Mouse (Mus musculus) ES-CJ7 (cell line): ENCODE data around the gene Mthfd1l.

ENCODE experiments used
- DNase-seq: peaks from one replicate; pipeline ENCODE4 v3.0.0; 2011; ENCODE audit warnings: low read depth, low spot score

The Mthfd1l gene

DNA sequence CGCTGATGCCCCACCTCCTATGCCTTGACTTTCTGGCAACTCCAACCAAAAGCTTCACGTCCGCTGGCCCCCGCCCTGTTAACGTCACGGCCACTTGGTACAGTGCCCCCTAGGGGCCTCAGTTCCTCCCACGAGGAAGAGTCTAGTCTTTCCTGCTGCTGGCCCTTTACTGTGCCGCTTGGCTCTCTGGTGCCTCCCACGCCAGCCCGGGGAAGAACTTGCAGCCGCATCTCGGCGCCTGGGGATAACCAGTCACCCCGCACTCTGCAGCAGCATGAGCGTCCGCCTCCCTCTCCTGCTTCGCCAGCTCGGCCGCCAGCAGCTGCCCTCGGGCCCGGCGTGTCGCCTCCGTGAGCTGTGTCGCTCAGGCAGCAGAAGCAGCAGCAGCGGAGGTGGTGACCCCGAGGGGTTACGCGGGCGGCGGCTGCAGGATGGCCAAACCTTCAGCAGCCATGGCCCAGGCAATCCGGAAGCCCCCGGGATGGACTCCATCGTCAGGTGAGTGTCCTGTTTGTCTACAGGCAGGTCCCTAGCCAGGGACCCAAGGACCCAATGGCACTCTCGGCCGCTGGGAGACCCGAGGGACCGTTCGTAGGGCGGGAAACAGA is at the start of gene Mthfd1l:
Gene Mthfd1l (plus strand): TSS at position 138 of the 608 bp plus-strand sequence.
- peak; percentile 92 for DNase-seq

DNA sequence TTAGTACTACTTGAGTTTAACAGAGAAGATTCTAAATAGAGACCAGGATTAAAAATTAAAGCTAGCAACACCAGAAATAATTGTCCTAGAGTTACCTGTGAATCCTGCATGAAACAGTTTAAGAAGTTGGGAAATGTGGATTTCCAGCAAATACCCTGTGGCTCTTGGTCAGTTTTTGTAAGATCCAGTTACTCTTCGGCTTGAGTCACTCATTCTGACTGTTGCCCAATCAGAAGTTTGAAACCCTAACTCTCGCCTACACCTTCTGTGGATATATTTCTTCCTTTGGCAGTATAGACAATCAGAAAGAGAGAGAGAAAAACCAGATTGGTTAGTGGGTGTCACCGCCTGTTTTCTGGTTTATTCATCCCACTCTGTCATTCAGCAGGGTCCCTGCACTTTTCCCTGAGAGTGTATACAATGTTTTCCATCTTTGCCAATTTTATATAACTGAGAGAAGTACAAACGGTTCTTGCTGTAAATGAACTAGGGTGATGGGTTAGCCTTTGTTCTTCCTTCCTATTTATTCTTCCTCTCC is 44.8 kb upstream of the Mthfd1l start:
- no peak for DNase-seq

DNA sequence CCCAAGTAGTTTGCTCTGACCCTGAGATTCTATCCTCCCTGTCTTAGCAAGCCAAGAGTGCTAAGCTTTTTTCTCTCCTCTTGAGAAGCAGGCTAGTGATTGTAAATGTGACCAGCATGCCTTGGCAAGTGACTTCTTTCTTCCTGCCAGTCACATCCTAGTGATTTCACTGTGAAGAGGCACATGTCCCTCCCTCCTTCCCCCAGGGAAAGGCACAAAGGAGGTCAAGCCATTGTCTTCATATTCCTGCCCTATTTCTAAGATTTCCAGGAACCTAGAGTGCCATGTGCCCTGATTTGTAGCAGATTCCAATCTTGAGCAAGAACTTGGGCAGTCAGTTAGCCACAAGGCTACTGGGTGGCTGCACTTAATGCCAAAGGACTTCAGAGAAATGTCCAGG is 41.1 kb upstream of the Mthfd1l start:
- DNase-seq: no peak

DNA sequence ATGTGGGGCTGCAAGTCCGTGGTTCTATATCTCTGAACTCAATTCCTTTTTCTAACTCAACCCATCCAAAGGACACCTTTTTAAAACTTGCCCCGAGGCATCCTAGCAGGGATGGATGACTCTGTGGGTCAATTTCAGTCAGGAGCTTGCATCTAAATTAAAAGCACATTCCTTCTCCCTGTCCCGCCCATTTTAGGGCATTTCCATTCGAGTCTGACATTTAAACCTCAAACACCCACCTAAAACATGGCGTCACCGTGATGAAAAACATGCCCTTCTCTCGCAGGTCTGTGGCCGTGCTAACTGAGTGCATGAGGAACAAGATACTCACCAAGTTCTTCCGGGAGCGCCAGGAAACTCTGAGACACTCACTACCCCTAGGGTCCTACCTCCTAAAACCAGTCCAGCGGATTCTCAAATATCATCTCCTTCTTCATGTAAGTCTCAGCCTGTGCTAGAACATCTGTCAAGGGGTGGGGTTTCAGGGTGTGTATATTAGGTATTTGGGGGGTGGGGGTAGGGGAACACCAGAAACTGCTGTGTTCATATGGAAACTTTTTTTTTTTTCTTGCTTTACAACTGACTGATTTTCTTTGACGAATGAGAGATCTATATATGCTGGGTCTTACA is 39.5 kb upstream of the Mthfd1l start:
- peak; percentile 47 for DNase-seq

DNA sequence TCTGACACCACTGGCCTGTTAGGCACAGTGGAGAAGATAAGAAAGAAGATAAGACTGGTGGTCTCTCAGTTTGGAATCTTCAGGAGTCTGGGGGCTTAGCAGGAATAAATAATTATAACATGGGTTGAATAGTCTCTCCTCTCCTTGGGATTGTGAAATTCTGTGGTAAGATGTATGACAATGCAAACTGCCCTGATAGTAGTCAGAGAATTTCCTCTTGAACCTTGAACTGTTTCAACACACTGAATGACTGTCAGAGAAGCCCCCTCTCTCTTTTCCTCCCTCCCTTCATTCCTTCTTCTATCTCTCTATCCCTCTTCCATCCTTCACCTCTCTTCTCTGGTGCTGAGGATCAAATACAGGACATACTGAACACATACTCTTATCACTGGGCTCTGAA is 36.1 kb upstream of the Mthfd1l start:
- no peak for DNase-seq

DNA sequence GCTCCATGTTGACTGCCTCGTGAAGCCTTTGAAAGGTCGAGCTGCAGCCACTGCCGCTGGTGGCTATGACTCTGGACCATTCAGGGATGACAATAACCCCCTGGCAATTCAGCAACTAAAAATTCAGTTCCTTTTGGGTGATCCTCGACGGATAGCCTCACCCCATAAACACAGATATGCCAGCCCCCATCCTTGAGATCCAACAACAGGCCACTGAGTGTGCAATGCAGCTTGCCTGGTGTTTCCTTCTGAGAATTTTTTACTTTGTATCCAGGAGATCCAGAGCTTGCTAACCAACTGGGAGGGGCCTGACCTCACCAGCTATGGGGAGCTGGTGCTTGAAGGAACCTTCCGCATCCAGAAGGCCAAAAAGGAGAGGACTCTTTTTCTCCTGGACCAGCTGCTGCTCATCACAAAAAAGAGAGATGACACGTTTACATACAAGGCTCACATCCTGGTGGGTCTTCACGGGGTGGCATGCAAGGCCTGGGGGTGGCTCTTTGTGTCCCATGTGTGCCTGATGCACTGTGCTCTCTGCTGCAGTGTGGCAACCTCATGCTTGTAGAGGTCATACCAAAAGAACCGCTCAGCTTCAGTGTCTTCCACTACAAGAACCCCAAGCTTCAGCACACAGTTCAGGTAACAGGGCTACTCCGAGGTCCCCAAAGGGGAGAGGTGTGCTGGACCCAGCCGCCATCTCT is 32.9 kb upstream of the Mthfd1l start:
- DNase-seq: peak; percentile 30

DNA sequence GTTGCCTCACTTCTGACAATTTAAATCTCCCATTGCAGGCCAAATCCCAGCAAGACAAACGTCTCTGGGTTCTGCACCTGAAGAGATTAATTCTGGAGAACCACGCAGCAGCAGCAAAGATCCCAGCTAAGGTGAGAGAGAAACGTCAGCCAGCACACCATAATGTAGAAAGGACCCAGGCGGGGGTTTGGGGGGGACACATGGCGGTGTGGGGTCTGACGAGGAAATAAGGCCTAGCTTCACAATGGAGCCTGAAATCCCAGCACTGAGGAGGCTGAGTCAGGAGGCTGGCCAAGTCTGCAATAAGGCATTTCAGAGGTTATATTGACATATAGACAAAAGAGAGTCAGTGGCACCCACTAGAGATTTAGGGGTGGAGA is 32.3 kb upstream of the Mthfd1l start:
- no peak for DNase-seq

DNA sequence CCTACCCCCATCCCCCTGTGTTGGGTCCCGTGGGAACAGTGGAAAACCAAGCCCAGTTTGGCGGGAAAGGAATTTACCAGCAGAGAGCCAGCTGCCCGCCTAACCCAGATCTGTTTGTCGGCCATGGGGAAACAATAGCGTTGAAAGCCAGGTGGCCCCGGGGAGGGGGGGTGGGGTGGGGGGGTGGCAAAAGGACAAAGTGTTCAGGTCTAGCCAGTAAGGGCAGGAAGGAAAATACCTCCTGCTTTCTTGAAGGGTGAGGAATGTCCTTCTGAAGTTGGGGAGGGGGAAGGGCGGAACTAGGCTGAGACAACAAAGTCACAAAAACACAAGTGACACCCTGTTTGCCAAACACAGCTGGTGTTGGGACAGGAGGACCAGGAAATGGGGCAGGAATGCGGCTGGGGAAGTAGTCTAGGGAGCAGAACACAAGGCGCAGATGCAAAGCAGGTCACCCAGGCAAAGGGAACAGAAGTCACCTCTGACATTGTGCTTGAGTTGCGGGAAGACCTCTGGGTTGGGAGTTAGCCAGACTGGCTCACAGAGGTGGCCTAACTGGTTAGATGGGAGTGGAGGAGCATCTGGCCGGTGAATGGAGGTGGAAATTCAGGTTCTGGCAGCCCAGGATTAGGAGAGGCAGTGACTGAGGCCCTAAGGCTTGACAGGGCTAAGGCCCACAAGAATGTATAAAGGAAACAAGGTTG is 31.7 kb upstream of the Mthfd1l start:
- DNase-seq: peak; percentile 87

DNA sequence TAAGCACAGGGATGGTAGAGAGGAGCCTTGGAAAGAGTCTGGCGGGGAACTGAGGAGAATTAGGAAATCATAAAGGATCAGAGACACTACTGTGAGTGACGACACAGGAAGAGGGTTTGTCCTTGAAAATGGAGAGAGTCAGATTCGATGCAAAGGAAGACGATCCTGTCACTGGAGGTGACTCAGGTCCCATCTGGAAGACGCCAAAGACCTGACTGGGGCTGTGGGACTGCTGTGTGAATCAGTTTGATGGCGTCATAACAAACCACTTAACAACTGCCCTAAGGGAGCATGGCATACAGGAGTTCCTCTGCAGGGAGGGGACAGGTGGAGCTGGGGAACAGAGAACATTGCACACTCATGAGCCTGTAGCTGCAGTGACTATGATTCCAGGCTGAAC is 30.6 kb upstream of the Mthfd1l start:
- DNase-seq: peak; percentile 24

DNA sequence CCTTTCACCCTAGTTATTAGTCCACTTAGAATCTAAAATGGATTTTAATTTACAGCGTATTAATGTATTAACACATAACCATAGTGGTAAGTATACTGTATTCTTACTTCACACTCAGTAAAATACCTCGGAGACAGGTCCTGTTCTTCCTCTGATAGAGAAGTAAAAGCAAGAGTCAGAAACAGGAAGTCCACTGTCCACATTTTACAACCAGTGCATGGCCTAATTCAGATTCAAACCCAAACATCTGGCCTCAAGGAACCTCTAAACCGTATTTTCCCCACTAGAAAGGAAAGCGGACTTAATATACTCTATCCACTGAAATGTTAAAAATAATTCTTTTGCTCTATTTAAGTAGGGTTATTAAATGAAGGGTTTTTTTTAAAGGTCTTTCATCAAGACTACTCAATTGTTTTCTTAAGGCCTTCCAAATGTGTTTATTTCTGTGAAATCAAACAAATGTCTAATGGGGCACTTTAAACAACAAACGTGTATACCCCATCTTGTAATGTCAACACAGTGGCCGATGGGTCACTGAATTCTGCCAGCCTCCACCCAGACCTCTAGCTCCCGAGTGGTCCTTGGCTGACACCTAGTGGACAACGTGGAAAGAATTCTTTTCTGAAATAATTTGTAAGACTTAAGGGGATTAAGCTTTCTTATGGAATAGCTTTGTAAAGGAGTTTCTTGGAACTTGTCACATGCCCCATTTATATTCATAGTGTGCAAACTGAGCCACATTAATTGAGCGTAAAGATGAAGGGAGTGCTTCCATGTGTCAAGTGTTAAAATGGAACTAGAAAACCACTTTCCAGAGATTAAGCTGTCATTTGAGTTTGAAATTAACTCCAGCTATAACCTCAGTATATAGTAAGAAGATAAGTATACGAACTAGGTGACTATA is 29.2 kb upstream of the Mthfd1l start:
- DNase-seq: peak; percentile 83

DNA sequence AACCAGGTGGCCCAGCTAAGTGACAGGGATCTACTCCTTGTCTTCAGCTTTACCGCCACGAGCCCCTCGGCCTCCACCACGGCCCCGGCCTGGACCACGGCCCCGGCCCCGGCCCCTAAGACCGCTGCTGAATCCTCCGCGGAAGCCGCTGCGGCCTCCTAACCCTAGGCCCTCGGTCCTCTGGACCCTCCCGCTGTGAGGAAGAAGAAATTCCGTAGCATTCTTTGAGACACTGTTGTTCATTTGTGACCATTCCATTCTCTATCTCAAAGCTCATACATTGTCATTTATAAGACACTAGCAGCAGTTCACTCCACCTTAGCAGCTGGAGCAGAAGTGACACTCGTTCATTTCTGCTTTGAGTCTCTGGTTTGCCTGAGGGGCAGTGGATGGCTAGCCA is 26.0 kb upstream of the Mthfd1l start:
- no peak for DNase-seq

DNA sequence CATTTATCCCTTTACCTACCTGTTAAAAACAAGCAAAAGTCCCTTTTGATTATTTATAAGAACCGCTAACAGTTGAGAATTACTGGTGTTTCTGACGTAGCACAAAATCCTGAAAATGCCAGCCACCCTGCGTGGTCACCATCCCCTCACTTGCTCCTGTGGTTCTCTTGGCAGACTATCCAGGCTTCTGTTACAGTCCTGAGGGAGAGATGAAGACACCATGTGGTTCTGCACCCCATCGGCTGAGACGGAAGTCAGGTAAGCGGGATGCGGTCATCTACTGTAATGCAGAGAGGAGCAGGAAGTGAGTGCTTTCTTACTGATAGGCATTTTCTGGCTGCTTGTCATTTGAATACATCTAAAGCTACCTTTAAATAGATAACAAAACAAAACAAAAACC is 25.6 kb upstream of the Mthfd1l start:
- no peak for DNase-seq

DNA sequence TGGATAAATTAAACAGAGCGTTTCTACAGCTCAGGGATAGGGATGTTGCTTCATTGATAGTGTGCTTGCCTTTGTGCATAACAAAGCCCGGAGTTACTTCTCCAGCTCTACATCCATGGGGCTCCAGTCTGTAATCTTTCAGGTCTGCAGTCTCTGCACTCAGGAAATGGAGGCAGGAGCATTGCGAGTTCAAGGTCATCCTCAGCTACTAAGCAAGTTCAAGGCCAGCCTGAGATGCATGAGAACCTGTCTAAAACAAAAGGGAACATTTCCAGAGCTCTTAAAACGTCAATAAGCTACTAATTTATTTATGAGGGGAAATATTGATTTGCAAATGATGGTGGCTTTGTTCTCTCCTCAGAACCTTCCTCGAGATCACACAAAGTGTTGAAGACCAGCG is 23.6 kb upstream of the Mthfd1l start:
- peak; percentile 86 for DNase-seq

DNA sequence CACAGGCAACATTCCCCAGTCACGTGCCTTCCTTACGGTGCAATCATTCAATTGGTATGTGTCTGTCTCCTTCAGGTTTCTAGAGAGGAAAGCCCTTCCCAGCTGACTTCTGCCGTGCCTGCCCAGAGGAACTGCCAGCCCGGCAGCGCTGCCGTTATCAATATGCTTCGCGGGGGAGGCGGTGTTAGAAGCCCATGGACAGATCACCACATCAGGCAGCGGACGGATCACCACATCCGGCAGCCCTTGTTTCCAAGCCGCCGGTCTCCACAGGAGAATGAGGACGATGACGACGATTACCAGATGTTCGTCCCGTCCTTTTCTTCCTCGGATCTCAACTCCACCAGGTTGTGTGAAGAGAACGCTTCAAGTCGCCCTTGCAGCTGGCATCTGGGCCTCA is 16.4 kb upstream of the Mthfd1l start:
- no peak for DNase-seq

DNA sequence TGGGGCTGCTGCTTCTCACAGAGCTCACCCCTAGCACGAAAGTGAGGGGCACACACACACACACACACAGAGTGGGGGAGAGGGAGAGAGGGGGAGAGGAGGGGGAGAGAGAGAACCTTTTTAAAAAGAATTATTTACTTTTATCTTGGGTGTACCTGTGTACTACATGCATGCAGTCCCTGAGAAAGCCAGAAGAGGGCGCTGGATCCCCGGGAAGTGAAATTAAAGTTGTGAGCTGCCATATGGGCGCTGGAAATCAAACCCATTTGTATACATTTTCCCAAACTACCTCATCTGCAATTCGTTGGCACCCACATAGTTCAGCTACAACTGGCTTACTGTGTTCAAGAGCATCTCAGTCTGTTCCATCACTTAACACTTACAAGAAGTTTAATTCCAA is 14.3 kb upstream of the Mthfd1l start:
- DNase-seq: peak; percentile 55

DNA sequence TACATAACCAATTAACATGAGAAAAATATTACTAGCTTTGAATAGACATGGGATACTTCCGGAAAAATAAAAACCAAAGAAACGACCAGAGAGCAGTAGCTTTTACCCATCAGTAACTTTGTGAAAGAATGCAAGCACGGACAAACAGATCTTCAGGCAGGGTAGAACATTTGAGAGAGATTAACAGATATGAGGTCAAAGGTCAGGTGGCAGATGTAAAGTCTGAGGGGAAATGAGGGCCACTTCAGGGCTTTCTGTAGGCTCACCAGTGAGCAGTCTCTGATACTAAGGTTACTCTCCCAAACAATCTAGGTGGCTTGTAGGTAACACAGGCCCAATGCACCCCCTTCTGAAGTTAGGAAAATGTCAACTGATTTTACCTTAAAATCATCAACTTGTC is 3.9 kb upstream of the Mthfd1l start:
- no peak for DNase-seq

DNA sequence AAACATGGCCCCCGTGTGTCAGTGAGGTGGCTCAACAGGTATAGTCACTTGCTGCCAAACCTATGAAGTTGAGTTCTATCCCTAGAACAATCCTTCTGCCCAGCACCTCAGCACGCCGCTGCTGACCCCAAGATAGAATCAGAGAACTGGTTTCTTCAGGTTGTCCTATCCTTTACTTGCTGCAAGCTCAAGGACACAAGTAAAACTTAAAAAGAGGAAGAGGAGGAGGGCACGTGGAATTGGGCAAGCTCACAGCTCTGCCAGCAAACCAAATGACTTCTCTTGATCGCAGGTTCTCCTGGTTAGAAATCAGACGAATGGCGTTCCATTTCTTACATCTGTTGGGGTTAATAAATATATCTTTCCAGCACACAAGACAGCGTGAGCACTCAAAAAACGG is 681 bp upstream of the Mthfd1l start:
- DNase-seq: no peak

DNA sequence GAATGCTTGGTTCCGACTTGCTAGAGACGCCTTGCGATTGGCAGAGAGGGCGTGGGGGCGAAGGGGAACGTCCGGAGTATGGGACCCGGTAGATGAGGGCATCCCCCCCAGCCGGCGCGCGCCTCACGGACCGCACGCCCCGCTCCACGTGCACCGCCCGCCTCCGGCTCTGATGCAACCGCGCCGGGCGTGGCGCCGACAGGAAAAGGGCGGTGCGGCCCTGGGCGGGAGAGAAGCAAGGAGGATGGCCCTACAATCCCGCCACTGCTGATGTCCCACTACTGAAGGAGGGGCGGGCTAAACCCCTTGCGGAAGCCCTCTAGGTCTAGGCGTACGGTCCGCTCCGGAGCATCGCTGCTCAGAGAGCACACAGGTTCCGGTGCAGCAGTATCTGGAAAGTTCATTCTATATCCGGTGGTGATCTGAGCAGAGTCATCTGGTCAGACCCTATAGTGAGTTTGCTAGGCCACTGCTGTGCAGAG is 712 bp downstream of the Mthfd1l start:
- DNase-seq: peak; percentile 87

DNA sequence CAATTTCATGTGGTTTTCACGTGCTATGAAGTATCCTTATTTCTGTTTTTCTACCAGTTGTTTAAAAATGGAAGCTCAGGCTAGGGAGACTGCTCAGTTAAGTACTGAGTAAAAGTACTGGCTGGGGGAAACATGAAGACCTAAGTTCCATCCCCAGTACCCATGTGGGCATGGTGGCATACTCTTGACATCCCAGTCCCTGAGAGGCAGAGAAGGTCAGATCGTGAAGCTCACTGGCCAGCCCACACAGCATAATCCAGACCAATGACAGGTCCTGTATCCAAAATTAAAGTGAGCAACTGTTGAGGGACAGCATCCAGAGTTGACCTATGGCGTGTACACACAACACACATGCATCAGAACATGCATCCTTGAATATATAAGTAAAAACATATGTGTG is 1.5 kb downstream of the Mthfd1l start:
- DNase-seq: no peak

DNA sequence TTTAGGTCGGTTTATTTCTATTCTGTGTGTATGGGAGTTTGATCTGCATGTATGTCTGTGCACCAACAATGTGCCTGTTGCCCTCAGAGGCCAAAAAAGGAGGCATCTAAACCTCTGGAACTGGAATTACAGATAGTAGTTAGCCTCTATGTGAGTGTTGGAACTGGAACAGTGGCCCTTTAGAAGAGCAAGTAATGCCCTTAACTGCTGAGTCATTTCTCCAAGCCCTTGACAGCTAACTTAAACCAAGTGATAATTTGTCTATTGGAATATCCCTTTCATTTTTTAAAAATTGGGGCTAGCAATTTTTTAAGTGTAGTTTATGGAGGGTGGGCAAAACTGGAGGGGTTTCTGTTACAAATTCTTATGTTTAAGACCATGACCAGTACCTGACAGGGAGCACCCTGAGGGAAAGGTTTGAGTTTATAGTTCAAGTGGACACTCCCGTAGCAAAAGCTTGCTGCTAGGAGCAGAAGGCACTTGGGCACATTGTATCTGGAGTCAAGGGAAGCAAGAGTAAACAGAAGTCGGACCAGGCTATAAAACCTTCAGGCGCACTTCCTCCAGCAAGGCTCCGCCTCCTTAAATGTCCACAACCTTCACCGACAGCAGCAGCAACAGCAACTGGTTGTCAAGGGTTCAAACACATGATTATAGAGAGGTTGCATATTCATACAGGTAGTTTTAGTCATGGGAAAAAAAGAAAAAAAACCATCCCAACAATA is 3.1 kb downstream of the Mthfd1l start:
- DNase-seq: no peak
